Mouse (Mus musculus): ENCODE measurements at regions not wholly inside any gene's neighbourhood (a gene's known extent, or its start where the extent isn't known, plus 50 kb on each side); places are given as distances from the start of the nearest gene placed in this dataset.

DNA sequence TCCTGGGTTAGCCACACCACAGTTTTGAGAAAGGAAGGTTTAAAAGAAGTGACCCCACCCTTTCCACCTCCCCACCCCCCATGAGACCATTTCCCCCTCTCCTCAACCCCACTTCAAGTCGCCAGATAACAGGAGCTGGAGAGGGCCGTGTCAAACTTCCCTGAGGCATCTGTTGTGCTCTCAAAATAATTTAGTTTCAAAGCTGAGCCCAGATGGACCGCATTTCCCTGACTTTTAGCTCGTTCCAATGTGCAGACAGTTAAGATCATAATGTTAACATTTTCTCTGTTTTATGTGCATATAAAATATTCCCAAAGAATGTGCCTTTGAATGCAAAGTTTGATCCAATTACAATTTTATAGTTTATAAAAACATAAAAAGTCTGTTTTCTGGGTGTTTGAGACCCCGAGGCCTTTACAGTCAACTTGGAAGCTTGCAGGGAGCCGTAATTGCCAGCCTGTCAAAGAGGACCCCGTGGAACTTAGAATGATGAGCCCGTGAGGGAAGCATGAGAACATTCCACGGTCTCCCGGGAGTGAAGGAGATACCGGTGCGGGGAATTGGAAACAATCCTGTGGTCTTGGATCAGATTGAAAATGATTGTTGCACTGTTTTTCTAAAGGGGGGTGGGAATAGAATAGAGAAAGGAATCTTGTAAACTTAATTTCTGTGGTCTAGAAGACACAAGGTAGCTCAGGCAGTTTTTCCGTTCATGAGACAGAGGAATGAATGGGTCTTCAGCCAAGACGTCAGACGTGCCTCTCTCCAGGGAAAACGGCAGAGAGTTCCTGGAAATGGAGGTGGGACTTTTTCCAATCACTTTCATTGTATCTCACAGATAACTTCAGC, 903.3 kb downstream of the Mrps31 start:
- no peak overlapping the region for H3K27ac ChIP-seq (ENCODE audit: low read depth, low read length)
- H3K27me3 ChIP-seq (replicated peaks; ENCODE audit: control insufficient read depth, insufficient read depth, low read length) = no peaks in the 10 kb centered on the region
- no peaks in the 10 kb centered on the region for H3K36me3 ChIP-seq (ENCODE audit: control insufficient read depth, insufficient read depth, low read length)
- no peaks in the 10 kb centered on the region for H3K4me1 ChIP-seq (ENCODE audit: control insufficient read depth, insufficient read depth, low read depth, low read length)
- 77% methylated on average over 16 of the region's 16 CpGs for WGBS
- no peak overlapping the region for H3K4me2 ChIP-seq (ENCODE audit: low read length)
- H3K4me3 ChIP-seq (ENCODE audit: low read length) = no peak overlapping the region
- no peak for ATAC-seq
- no peak overlapping the region for H3K9ac ChIP-seq (ENCODE audit: low read depth, low read length)
- H3K9me3 ChIP-seq (ENCODE audit: control insufficient read depth, low read length) = no peaks in the 10 kb centered on the region

DNA sequence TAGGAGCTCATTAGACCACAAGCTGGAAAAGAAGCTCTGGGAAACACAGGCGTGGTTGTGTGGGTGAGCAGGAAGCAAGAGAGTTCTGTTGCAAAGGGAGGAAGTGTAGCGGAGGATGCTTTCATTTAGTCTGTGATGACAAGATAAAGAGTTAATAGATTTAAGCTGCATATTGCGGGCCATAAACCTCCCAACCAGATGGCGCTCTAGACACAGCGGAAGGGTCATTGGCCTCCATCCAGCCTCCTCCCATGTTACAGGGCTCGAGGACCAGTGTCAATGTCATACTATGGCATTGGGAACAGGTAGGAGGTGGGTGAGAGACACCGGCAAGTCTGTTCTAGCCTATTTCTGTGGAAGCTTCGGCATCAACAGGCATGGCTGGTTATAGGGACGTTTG, 908.4 kb downstream of the Mrps31 start:
- no peak overlapping the region for H3K4me2 ChIP-seq (ENCODE audit: low read length)
- no peak overlapping the region for H3K9ac ChIP-seq (ENCODE audit: low read depth, low read length)
- no peaks in the 10 kb centered on the region for H3K27me3 ChIP-seq (replicated peaks; ENCODE audit: control insufficient read depth, insufficient read depth, low read length)
- no peaks in the 10 kb centered on the region for H3K36me3 ChIP-seq (ENCODE audit: control insufficient read depth, insufficient read depth, low read length)
- no peak for ATAC-seq
- no peak overlapping the region for H3K4me3 ChIP-seq (ENCODE audit: low read length)
- no peak overlapping the region for H3K27ac ChIP-seq (ENCODE audit: low read depth, low read length)
- no peaks in the 10 kb centered on the region for H3K9me3 ChIP-seq (ENCODE audit: control insufficient read depth, low read length)
- no peaks in the 10 kb centered on the region for H3K4me1 ChIP-seq (ENCODE audit: control insufficient read depth, insufficient read depth, low read depth, low read length)
- WGBS = 59% methylated on average over 9 of the region's 9 CpGs

DNA sequence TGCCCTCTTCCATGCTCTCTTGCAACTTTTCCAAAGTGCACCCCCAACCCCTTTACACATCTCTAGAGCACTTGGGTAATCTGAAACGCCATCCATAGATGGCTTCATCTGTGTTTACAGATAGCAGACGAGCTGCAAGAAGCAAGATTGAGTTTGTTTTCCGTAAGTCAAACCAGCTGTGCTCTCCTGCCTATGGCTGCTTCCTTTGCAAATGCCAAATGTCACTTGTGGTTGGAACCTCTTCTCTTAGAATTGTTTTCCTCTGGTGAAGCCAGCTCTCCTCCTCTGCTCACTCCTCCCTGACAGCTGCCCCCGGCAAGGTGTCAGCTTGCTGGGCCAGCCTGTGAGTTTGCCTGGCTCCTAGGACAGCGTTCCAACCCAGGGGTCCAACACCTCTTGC, 910.0 kb downstream of the Mrps31 start:
- Histone ChIP-seq H3K4me1 (ENCODE audit: control insufficient read depth, insufficient read depth, low read depth, low read length) (no peaks in the 10 kb centered on the region), H3K4me3 (ENCODE audit: low read length) (no peak overlapping the region), H3K36me3 (ENCODE audit: control insufficient read depth, insufficient read depth, low read length) (no peaks in the 10 kb centered on the region), H3K9ac (ENCODE audit: low read depth, low read length) (no peak overlapping the region), H3K9me3 (ENCODE audit: control insufficient read depth, low read length) (no peaks in the 10 kb centered on the region), H3K4me2 (ENCODE audit: low read length) (no peak overlapping the region), H3K27me3 (replicated peaks; ENCODE audit: control insufficient read depth, insufficient read depth, low read length) (no peaks in the 10 kb centered on the region), H3K27ac (ENCODE audit: low read depth, low read length) (no peak overlapping the region)
- ATAC-seq = no peak
- 81% methylated on average over 5 of the region's 5 CpGs for WGBS

DNA sequence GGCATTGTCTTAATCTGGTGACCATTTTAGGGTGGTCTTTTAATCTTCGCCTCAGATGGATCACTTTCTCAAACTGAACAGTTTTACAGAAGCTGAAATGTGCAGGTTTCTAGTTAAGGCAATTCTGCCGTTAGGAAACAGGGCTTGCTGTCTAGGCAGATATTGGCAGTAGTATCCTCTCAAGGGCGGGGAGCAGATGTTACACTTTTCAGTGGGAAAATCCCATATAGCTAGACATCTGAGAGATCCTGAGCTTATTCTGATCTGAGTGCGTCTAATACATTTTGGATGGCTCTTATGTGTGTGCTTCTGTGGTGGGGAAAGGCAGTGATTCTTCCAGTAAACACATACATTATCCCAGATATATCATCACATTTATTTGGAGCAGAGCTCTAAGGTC, 916.1 kb downstream of the Mrps31 start:
- Histone ChIP-seq H3K4me1 (ENCODE audit: control insufficient read depth, insufficient read depth, low read depth, low read length) (no peaks in the 10 kb centered on the region), H3K9me3 (ENCODE audit: control insufficient read depth, low read length) (no peaks in the 10 kb centered on the region), H3K27ac (ENCODE audit: low read depth, low read length) (no peak overlapping the region), H3K9ac (ENCODE audit: low read depth, low read length) (no peak overlapping the region), H3K4me2 (ENCODE audit: low read length) (no peak overlapping the region), H3K36me3 (ENCODE audit: control insufficient read depth, insufficient read depth, low read length) (no peaks in the 10 kb centered on the region), H3K27me3 (replicated peaks; ENCODE audit: control insufficient read depth, insufficient read depth, low read length) (no peaks in the 10 kb centered on the region), H3K4me3 (ENCODE audit: low read length) (no peak overlapping the region)
- WGBS = 81% methylated on average over 4 of the region's 4 CpGs
- ATAC-seq = no peak

DNA sequence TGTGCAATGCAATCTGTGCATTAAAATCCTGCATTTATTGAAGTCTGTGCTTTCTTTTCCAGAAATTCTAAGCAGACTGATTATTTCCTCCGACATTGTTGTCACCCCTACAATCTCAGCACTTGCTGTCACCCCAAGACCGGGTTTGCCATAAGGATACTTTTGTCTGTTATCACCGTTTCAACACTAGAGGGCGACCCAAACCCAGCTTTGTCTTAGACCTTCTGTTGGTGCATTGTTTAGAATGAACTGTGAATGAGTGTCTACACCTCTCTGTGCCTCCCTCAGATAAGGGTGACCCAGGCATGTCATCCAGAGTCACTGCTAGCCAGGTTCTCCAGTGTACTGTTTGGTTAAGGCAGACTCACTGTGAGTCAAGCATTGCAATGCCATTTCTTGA, 933.0 kb downstream of the Mrps31 start:
- Histone ChIP-seq H3K4me2 (ENCODE audit: low read length) (no peak overlapping the region), H3K9me3 (ENCODE audit: control insufficient read depth, low read length) (peaks cover 3% of the 10 kb centered on the region), H3K27me3 (replicated peaks; ENCODE audit: control insufficient read depth, insufficient read depth, low read length) (no peaks in the 10 kb centered on the region), H3K4me1 (ENCODE audit: control insufficient read depth, insufficient read depth, low read depth, low read length) (no peaks in the 10 kb centered on the region), H3K27ac (ENCODE audit: low read depth, low read length) (no peak overlapping the region), H3K9ac (ENCODE audit: low read depth, low read length) (no peak overlapping the region), H3K36me3 (ENCODE audit: control insufficient read depth, insufficient read depth, low read length) (no peaks in the 10 kb centered on the region), H3K4me3 (ENCODE audit: low read length) (no peak overlapping the region)
- no peak for ATAC-seq
- 22% methylated on average over 4 of the region's 4 CpGs for WGBS

DNA sequence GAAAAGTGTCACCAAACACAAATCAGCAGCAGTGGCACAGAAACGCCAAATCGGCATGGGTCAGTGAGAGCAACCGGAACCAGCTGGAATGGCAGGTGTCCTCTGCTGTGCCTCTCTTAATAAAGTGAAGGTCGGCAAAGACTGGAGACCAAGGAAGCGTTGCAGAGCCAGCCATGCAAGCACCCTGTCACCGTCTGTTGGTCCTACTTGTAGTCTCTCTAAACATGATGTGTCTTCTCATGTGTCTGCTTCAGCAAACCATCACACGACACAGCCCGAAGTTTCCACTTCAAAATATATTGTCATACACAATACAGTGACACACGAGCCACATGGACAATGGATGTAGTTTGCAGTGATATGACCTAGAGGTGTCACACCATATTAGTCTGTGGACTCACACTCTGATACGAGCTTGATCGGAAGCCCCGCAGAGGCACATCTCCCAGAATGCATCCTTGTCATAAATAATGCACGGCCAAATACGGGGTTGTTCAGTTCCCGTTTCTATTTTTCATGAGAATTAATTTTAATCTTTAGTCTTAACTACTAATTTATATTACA, 940.3 kb downstream of the Mrps31 start:
- Histone ChIP-seq H3K9ac (ENCODE audit: low read depth, low read length) (no peak overlapping the region), H3K27me3 (replicated peaks; ENCODE audit: control insufficient read depth, insufficient read depth, low read length) (no peaks in the 10 kb centered on the region), H3K36me3 (ENCODE audit: control insufficient read depth, insufficient read depth, low read length) (no peaks in the 10 kb centered on the region), H3K9me3 (ENCODE audit: control insufficient read depth, low read length) (no peaks in the 10 kb centered on the region), H3K27ac (ENCODE audit: low read depth, low read length) (no peak overlapping the region), H3K4me2 (ENCODE audit: low read length) (no peak overlapping the region), H3K4me3 (ENCODE audit: low read length) (no peak overlapping the region), H3K4me1 (ENCODE audit: control insufficient read depth, insufficient read depth, low read depth, low read length) (no peaks in the 10 kb centered on the region)
- no peak for ATAC-seq
- WGBS = 79% methylated on average over 15 of the region's 15 CpGs

DNA sequence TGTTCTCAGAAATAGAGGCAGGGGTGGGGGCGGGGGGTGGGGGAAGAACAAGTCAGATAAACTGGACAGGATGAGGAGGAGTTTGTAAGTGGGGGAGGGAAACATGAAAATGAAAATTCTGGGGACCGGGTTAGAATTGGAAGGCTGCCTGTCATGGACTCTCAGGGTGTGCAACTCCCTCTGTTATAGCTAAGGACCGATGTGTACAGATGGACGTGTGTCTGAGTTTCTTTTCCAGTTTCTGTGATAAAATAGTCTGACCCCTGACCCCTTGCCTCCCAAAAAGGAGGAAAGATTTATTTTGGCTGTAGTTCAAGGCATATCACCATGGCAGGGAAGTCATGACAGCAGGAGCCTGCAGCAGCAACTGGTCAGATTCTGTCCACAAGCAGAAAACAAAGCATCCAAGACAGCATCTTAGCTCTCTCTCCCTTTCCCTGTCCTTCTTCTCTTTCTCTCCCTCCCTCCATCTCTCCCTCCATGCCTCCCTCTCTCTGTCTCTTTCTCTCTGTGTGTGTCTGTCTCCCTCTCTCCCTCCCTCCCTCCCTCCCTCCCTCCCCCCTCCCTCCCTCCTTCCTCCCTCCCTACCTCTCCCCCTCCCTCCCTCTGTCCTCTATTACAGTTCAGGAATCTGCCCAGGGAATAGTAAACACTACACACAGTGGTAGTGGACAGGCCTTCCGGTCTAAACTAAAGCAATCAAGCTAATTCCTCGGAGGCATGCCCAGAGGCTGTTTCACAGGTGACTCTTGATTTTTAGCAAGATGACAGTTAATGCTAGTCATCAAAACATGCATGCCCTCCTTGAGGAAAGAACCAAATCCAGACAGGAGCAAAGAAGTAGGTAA, 941.3 kb downstream of the Mrps31 start:
- Histone ChIP-seq H3K36me3 (ENCODE audit: control insufficient read depth, insufficient read depth, low read length) (no peaks in the 10 kb centered on the region), H3K27me3 (replicated peaks; ENCODE audit: control insufficient read depth, insufficient read depth, low read length) (no peaks in the 10 kb centered on the region), H3K4me1 (ENCODE audit: control insufficient read depth, insufficient read depth, low read depth, low read length) (no peaks in the 10 kb centered on the region), H3K27ac (ENCODE audit: low read depth, low read length) (no peak overlapping the region), H3K9me3 (ENCODE audit: control insufficient read depth, low read length) (no peaks in the 10 kb centered on the region), H3K4me2 (ENCODE audit: low read length) (peak overlapping the region; percentile 12; the same call in 1 of the 2 replicates), H3K9ac (ENCODE audit: low read depth, low read length) (no peak overlapping the region), H3K4me3 (ENCODE audit: low read length) (no peak overlapping the region)
- WGBS = 56% methylated on average over 6 of the region's 6 CpGs
- ATAC-seq = no peak

DNA sequence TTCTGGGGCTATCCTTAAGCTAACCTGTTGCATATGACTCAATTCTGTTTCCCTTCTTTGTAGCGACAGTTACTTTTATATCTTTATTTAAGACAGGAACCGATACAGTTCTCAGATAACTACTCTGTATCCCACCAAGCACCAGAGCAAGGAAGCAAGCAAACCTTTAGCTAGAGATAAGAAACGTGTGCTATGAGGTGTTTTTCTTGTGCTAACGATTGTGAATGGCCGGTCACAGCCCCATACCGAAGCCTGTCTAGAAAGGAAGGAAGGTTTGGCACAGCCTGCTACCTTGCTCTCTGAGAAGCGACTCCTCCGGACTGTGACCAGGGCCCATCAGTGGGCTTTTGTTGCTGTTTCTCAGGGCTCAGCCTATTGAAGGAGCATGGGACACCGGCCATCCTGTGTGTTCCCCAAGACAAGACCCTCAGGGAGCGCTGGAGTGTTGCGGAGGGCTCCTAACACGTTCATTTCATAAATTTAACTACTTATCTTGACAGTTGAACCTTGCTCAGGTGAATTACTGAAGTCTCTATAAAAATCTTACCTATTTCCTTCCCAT, 949.0 kb downstream of the Mrps31 start:
- ATAC-seq = no peak; the same call in 1 of the 2 replicates
- no peak overlapping the region for H3K9ac ChIP-seq (ENCODE audit: low read depth, low read length)
- 37% methylated on average over 12 of the region's 12 CpGs for WGBS
- no peak overlapping the region for H3K4me3 ChIP-seq (ENCODE audit: low read length)
- H3K27me3 ChIP-seq (replicated peaks; ENCODE audit: control insufficient read depth, insufficient read depth, low read length) = no peaks in the 10 kb centered on the region
- H3K9me3 ChIP-seq (ENCODE audit: control insufficient read depth, low read length) = peaks cover 9% of the 10 kb centered on the region
- no peaks in the 10 kb centered on the region; the same call in 1 of the 2 replicates for H3K4me1 ChIP-seq (ENCODE audit: control insufficient read depth, insufficient read depth, low read depth, low read length)
- no peak overlapping the region for H3K27ac ChIP-seq (ENCODE audit: low read depth, low read length)
- no peak overlapping the region for H3K4me2 ChIP-seq (ENCODE audit: low read length)
- H3K36me3 ChIP-seq (ENCODE audit: control insufficient read depth, insufficient read depth, low read length) = no peaks in the 10 kb centered on the region

DNA sequence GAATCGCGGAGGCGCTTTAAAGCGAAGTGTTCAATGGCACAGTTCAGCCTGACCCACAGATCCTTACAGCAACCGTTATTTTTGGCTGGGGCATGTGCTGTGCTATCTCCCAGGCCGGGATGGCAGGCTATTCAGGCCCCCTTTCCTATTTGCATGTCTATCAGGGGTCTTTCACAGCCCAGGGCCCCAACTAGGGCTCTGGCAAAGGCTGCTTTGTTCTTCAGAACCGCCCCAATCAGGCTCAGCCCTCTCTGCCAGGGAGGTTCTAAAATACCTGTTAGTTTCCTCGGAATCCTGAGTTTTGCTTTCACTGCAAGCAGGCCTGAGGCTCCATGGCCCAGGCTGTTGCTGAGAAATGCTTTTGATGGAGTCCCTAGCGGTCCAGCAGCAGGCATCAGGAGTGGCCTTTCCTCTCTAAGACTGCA, 949.7 kb downstream of the Mrps31 start:
- Histone ChIP-seq H3K4me1 (ENCODE audit: control insufficient read depth, insufficient read depth, low read depth, low read length) (no peaks in the 10 kb centered on the region; the same call in 1 of the 2 replicates), H3K4me2 (ENCODE audit: low read length) (no peak overlapping the region), H3K27ac (ENCODE audit: low read depth, low read length) (peak overlapping the region; percentile 56), H3K9ac (ENCODE audit: low read depth, low read length) (peak overlapping the region; percentile 45), H3K4me3 (ENCODE audit: low read length) (no peak overlapping the region), H3K9me3 (ENCODE audit: control insufficient read depth, low read length) (peaks cover 10% of the 10 kb centered on the region), H3K27me3 (replicated peaks; ENCODE audit: control insufficient read depth, insufficient read depth, low read length) (no peaks in the 10 kb centered on the region), H3K36me3 (ENCODE audit: control insufficient read depth, insufficient read depth, low read length) (no peaks in the 10 kb centered on the region)
- WGBS = 6% methylated on average over 9 of the region's 9 CpGs
- ATAC-seq = peak; percentile 74

Data from hindbrain, embryonic 16.5 days (tissue).